Mouse (Mus musculus): ENCODE data around the gene Lhfpl4.

DNA sequence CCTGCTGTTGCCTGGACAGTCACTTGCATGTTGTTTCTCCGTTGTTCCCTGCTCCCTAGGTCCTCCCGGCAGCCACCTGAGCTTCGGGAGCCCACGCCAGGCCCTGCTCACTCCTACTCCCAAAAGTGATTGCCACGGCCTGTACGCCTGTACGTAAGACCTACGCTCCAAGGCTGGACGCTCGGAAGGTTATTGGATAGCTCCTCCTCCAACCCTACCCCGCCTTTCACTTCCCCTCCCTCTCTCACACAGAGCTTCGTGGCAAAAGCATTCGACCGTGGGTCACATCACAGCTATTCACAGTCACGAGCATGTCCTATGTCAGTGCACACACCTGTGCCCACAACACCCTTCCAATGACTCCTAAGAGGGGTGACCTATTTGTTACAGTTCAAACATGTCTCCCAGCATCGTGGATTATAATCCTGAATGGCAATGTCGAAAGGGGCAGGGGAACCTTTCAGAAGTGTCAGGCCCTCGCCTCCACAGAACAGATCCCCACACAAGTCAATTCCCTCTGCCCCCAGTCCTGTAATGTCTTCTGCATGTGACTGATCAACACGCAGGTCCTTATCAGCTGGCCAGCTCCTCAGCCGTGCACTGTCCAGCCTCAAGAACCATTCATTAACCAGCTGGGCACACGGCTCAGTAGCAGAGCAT is 10.2 kb downstream of the Lhfpl4 start:
- no peak for TF ChIP-seq CTCF (IDR thresholded peaks at IDR 0.05; ENCODE audit: insufficient read depth, low read length)
- TF ChIP-seq POLR2A (IDR thresholded peaks at IDR 0.05; ENCODE audit: borderline replicate concordance, extremely low read depth, low read depth, low read length): no peak

Data from lung, adult 2 months (tissue).